Mouse (Mus musculus): ENCODE measurements around the gene Sytl3.
A peak's percentile ranks its signal among the peaks of the same experiment; 100 is the strongest.
"Not testable (repeated sequence)": the region's sequence is repeated elsewhere in the genome, so short reads cannot be mapped to it uniquely, and the experiment has no call there.

Gene Sytl3

DNA sequence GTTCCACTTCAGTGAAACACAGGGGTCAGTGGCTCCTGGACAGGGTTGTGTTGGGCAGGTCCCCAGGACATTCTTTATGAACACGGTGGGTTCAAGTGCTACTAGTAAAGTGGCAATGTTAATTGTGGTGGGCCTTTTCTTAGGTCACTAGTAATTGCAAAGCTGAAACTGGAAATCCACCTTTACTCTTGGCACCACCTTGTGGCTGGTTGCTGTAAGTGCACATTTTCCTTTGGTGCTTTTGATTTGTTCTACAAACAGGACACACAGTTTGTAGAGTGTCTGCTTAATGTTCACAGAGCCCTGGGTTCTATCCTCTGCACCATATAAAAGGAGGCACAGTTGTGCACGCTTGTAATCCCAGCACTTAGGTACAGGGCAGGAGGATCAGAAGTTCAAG is 32.7 kb downstream of the Sytl3 start:
- DNase-seq (ENCODE audit: low spot score): peak; percentile 91

DNA sequence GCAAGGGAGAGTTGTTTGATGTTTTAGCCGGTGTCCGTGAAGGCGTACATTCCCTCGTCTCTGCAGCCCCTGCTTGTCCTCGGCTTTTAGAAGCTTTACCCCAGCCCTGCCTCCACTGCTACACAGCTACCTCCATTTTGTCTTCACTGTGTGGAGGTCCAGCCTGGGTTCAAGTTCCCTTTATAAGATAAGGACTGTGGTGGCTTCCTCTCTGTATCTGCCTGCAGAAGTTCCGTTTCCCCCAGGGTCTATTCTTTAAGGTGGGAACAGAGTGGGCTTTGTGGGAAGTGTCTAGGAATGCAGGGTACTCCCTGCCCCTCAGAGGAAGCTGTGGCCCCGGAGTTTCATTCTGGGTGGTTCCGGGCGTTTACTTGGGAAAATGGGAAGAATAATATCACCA is 36.8 kb downstream of the Sytl3 start:
- DNase-seq (ENCODE audit: low spot score): not testable (repeated sequence)

DNA sequence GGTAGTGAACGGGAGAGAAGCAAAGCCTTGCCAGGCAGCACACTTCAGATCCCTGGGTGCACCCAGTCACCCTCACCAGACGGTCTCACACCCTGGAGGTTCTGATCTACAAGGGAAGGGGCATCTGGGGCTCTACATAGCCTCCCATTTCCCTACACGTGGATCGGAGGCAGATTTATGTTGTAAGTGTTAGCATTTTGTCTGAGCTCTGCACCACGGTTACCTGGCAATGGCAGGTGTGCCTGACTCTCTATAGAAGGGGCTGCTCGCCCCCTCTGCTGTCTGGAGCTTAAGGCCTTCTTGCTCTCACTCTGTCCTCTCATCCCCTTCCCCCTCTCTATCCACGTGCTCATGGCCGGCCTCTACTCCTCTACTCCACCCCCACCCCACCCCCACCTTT is 37.6 kb downstream of the Sytl3 start:
- DNase-seq (ENCODE audit: low spot score): not testable (repeated sequence)

DNA sequence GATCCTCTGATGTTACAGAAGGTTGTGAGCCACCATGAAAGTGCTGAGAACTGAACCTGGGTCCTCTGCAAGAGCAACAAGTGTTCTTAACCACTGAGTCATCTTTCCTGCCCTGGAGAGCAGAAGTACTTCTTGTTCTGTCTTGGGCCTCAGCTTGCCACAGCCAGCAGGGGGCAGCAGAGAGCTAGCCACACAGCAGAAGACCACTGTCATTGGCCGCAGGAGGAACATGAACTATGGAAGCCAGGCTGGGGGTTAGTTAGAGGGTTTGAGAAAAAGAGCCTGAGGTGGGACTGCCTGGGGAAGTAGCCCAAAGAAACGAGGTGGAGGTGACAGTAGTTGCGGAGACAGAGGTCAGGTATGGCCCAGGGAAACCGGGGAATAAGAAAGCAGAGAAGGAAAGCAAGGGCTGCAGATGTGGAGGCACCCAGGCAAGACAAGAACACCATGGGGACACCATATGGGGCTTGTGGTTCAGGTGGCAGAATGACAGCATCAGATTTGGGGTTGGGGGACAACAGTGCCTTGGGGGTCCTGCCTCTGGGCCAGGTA is 38.4 kb downstream of the Sytl3 start:
- peak; percentile 75 for DNase-seq (ENCODE audit: low spot score)

DNA sequence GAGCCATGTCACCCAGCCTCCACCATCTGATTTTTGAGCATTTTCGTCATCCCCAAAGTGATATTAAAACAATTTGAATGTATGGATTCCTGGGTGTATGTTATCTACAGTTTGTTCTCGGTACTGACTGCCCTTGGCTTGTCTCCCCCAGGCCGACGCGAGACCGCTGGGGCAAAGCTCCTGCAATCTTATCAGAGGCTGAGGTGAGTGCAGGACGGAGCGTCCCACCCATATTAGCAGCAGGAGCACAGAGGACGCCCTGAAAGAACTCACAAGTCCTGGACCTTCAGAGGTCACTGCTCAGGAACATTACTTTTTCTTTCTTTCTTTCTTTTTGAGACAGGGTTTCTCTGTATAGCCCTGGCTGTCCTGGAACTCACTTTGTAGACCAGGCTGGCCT is 40.6 kb downstream of the Sytl3 start:
- DNase-seq (ENCODE audit: low spot score): not testable (repeated sequence)

DNA sequence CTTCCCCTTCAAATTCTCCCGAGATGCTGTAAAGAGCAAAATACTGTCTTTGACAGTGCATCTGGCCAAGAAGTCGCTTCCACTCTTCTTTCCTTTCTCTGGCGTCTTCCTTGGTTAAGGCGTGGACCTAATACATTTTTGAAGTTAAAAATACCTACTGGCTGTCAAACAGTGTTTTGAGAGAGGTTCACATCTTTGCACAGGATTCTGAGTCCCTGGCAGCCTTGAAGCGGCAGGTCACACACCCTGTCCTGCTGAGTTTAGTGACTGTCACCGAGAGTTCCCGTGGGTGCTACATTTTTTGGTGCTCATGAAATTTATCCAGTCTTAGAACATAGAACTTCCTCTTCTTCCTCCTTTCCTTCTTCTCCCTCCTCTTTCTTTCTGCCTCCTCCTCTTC is 41.2 kb downstream of the Sytl3 start:
- DNase-seq (ENCODE audit: low spot score): not testable (repeated sequence)

DNA sequence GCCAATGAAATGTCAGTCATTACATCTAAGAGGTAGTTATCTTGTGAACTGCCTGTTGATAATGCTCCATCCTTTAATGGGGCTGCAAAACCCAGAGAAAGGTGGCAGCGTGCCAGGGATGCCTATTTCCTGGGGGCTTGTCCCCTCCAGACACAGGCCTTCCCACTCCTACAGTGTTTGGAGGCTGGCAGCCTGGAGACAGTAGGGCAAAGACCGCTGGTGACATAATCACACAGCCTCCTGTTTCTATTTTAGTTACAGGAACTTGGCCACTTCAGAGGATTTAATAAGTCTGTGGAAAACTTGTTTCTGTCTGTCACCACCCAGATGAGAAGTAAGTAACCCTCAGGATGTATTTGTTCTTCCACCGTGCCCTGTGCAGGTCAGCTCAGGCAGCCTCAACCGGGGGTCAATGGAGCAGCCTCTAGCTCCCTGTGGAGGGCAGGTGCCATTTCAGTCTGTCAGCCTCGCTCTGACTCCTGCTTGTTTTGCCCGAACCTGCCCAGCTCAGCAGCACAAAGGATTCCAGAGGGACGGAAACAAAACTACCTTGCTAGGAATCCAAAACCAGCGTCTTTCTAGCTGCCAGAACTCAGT is 43.8 kb downstream of the Sytl3 start:
- DNase-seq (ENCODE audit: low spot score): not testable (repeated sequence)

DNA sequence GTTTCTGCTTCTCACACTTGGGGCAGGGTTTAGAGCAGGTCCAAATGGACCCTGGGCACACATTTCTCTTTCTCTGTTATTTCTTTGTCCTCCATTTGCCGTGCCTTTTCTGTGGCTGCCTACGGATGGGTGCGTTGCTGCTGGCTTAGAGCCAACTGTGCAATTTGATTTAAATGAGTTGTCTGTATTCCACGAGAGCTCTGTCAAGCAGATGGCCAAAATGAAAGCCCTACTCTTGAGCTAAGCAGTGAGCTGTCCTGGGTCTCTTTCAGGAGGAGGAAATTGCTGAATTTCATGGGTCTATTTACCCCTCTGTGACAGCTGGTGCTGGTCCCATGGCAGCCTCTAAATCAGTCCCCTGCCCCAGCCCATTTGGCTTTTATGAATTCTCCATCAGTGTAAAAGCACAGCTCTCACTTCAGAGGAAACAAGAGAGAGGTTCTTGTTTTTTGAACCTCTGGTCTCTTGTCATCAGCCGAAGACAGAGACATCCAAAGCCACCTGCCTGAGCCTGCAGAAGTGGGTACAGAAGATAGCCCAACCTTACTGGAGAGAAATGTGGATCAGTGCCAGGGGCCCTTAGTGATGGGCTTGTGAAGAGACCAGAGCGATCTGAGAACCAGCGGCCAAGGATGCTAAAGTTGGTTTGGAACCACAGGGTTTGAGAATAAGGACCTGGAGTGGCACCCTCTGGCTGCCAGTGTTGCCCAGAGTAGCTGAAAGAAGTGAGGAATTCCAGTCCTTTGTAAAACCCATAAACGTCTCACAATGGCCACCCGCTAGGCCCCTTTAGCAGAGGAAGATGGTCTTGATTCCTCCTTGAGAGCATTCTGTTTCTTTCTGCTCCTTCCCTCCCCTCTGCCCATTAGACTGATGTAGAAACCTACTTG is 44.7 kb downstream of the Sytl3 start:
- not testable (repeated sequence) for DNase-seq (ENCODE audit: low spot score)

DNA sequence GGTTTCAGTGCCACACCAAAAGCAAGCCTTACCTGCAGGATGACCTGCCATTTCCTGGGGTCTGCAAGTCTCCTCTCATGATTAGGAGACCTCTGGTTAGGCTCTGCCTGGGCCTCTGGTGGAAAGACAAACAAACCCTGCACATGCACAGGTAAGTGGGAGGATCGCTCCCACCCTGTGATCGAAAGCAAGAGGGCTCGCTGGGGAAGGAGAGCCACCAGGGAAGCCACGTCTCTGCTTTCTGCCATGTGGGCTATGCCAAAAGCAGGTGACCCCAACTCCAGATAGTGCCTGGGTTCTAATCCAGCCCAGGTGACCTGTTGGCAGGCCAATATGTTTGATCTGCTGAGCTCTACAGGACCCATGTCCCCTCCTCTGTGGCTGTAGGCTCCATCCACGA is 47.6 kb downstream of the Sytl3 start:
- not testable (repeated sequence) for DNase-seq (ENCODE audit: low spot score)

DNA sequence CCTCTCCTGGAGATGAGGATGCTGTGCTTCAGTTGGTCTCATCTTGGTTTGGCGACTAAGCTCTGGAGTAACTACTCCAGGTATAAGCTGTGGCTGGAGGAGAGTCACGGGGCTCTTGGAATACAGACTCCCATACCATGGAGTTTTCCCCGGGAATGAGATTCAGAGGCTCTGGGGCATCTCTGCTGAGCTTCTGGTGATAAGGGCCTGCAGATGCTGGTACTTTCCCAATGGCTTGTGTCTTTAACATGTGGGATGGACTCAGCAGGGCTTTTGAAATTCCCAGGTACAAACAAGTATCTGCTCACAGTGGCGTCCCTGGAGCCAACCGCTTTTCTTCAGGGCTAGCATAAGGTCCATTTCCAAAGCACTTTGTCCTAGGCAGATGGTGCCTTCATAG is 48.5 kb downstream of the Sytl3 start:
- DNase-seq (ENCODE audit: low spot score): not testable (repeated sequence)

DNA sequence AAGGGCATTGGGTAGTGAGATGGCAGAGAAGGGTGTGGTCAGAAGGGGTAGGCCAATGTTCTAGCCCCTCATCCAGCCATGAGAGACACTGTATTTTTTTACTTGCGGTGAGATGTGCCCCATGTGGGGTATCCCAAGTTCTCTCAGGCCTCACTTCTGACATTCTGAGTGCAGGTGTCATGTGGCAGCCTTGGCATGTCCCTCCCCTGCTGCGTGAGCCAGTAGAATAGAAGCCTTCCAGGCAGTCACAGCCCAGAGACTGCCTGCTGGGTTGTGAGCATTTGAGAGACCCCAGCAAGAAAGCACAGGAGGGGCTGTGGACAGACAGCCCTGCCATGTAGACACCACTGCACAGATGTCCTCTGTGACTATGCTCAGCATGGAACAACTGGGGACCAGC is 49.3 kb downstream of the Sytl3 start:
- DNase-seq (ENCODE audit: low spot score): not testable (repeated sequence)

DNA sequence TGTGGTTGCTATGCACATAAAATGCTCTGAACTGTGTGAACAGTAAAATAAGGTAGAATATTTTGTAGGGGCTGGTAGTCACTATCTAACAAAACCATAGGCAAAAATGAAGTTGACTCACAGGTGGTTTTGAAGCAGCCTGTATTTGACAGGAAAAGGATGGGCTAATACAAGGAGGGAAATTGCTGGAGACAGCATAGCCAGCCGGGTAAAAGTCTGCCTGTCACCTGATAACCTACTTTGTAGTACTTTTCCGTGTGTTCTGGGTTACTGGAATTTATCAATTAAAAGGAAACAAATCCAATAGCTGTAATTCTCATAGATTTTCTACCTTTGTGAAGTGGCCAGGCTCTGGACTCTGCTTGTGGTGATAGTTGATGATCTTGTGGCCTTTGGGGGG is 54.6 kb downstream of the Sytl3 start:
- DNase-seq (ENCODE audit: low spot score): not testable (repeated sequence)

DNA sequence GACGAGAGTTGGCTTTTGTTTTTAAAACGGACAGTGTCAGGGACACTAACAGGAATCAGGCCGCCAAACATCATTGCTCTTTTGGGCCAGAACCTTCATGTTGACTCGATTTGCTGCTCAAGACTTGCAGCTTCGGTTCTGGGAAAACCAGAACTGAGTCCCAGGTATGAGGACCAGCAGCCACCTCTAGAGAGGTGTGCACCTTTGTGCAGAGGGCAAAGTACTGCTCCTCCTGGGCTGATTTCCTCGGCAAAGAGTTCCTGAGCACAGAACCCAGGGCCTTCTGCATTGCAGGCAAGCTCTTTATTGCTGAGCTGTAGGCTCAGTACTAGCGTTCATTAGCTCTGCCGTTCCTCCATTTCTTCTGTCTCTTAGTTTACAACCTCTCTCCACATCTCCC is 55.1 kb downstream of the Sytl3 start:
- not testable (repeated sequence) for DNase-seq (ENCODE audit: low spot score)

DNA sequence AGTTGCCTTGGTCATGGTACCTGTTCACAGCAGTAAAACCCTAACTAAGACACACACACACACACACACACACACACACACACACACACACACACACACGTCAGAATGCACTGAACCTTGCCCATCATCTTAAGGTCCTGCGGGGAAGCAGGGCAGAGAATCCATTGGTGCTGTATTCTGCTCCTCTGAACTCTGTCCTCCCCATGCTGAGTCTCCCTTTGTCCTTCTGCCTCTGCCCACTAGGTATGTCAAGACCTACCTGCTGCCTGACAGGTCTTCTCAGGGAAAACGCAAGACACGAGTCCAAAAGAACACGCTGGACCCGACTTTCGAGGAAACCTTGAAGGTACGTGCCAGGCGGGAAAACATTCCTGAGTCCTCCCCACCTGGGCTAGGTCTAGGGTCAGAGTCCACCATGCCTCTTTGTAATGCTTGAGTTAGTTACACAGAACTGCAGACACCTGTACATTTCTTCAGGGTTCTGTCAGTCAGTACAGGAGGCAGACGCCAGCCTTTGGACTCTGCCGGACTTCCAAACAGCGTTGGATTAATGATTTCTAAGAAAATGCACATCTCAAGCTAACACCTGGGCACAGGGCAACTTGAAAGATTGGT is 69.2 kb downstream of the Sytl3 start:
- DNase-seq (ENCODE audit: low spot score): no peak

DNA sequence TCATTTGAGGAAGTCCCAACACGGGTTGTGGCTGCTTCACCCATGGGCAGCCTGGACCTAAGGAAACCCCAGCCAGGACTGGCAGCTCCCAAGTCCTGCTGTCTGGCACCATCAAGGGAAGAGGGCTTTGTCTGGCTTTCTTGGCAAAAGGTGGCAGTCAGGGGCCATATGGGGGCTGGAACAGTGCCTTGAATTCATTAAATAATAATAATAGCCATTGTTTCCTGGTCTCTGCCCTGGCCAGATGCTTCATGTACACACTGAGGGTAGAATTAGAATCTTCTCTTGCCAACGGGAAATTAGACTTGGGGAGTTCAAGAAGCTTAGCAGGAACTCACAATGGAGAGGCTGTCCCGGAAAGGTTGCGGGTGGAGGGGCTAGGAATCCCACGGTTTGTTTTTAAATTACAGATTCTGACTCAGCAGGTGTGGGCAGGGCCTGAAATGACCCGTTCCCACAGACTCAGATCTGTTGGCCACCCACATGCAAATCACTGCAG is 70.4 kb downstream of the Sytl3 start:
- DNase-seq (ENCODE audit: low spot score): no peak

DNA sequence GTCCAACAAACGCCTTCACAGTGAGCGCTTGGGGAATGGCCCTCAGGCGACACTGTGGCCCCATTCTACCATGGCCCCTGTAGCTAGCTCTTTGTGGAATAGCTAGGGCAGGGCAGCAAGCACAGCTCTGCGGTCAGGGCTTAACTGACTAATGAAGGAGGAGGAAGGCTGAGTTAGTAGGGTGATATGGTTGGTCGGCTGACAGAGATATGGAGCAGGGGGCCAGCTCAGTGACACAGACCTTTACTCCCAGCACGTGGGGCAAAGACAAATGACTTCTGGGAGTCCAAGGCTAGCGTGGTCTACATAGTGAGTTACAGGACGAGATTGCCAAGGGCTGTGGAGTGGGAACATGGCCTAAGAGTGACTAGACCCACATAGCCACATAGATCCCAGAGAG is 72.2 kb downstream of the Sytl3 start:
- DNase-seq (ENCODE audit: low spot score): no peak

DNA sequence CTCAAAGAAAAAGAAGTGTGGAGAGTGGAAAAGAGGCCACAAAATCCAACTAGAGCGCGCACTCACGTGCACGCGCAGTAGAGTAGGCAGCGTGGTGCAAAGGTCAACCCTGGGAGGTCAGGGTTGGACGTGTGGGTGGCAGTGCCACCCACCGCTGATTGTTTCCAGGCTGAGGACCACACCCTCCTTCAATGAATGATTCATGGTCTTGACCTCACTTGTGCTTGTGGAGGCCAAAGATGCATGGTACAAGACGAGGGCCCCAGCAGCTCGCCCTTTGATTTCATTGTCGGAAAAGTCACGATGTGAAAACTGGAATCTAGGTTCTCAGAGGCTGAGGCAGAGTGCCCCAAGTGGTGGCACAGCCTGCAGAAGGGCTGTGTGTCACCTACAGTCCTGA is 72.7 kb downstream of the Sytl3 start:
- no peak for DNase-seq (ENCODE audit: low spot score)

DNA sequence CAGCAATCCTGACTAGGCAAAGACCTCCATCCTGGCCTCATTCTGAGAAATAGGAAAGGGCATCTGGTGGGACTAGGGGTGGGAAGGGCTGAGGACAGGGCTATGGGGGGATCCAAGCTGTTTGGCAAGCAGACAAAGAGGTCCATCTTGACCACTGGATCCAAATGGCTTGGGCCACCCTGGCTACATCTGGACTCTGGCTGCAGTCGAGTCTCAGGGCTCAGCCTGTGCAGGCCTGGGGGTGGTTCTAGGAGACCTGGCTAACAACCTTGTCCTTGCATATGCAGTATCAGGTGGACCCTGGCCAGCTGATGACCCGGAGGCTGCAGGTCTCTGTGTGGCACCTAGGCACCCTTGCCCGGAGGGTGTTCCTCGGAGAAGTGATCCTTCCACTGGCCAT is 73.8 kb downstream of the Sytl3 start:
- DNase-seq (ENCODE audit: low spot score): no peak

DNA sequence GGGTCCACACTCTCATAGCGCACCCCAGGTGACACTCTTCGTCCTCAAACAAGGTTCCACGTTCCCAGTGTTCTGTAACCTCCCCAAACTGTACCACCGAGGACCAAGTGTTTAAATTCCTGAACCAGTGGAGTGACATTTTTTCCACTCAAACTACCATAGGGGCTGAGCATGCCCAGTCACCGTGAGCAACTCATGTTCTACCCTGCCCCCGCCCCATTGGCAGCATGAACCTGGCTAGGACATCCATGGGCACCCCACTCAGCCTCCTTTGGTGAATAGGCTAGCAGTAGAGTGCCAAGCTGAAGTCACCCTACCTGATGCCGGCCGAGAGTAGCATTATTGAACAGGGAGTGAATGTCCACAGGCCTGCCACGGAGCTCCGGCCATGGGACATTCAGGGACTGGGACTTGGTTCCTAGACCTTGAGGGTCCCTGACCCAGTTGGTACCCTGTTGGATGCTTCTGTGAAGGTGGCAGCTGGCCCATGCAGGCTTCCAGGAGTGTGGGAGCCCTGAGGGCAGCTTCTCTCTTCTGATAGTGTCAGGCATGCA is 74.5 kb downstream of the Sytl3 start:
- no peak for DNase-seq (ENCODE audit: low spot score)

DNA sequence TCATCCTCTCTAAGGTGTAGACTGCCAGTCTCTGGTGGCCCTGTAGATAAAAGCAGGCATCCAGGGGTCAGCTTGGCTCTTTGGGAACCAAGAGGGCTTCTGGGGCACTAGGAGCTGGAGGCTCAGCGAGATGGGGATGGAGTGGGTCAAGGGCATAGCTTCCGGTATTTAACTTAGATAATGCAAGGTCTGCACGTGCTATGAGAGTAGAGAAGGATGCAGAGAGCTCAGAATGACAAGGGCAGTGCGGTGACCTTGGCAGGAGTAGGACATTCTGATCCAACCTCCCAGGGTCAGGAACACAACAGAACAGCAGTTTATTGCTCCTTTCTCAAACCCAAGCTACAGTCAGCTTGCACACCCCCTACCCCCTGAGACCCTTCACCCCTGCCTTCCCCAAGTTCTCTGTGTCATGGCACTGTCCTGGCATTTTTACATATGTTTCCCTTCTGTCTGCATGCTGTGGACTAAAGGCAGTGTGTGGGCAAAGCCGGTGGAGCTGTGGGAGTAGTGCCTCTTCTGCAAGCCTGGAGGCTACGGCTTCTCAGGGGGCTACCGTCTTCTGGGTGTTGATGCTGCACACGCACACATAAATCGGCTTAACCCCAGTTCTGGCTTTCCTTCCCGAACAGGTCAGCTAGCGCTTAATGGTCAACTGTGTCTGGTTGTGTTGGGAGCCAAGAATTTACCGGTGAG is 76.0 kb downstream of the Sytl3 start:
- DNase-seq (ENCODE audit: low spot score): no peak

All from layer of hippocampus, adult 11-12 months (tissue).